ENCODE assay signal across 9 mouse cellular contexts in the genomic region with DNA sequence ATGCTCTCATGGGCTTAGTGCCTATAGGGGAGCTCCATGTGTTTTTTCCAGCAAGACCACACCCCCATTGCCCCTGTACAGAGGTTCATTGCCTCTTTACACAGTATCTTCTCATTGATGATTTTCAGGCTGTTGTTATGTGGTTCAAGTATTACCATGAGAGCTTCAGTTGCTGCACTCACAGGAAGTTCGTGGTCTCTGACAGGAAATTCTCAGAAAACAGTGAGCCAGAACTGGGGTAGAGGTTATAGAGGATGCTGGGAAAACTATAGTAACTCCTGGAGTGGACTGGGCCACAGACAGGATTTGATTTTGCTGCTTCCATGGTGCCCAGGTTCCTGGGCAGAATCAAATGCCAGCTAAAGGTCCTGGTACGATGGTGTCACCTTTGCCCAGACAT. TPM values are rescaled to one million over a fixed set of nuclear protein-coding genes. Genes with fewer than 3 reads are reported as not detected.
DNase-seq lines count a peak whose midpoint lies in the region; ATAC-seq and TF ChIP-seq lines count a peak whose summit lies in the region.
"Had no signal": no experiment of that assay in that cellular context is flagged by ENCODE, and none has a peak within 500 bp of the region (broad histone marks: within the 10 kb centered on the region; RNA-seq: fewer than 3 reads in every experiment).

No protein-coding gene starts in this region.

- 0 out of 2 replicates have a peak overlapping the region, but pooled peaks have one; percentile 35 for H3K27ac ChIP-seq in heart, embryonic 16.5 days (ENCODE audit: low read length)
- no peak overlapping the region for H3K27ac ChIP-seq in intestine, postnatal 0 days (ENCODE audit: low read depth, low read length)
- no peak overlapping the region for H3K27ac ChIP-seq in midbrain, embryonic 14.5 days (replicated peaks; ENCODE audit: low read depth, low read length)

- intact Hi-C loops in heart, postnatal 14 days (cut with DNase I) = no loop called here
- intact Hi-C loops in left cerebral cortex, postnatal 10 days (cut with DNase I) = no loop called here

- TF ChIP-seq CTCF in intestine, postnatal 0 days (IDR thresholded peaks at IDR 0.05; ENCODE audit: low read depth) = no peak

- H3K36me3 ChIP-seq in heart, embryonic 16.5 days (ENCODE audit: control insufficient read depth, insufficient read depth) = peaks cover 3% of the 10 kb centered on the region
- peaks cover 8% of the 10 kb centered on the region; the same call in 1 of the 2 replicates for H3K36me3 ChIP-seq in intestine, postnatal 0 days (ENCODE audit: control insufficient read depth, insufficient read depth)
- no peaks in the 10 kb centered on the region for H3K36me3 ChIP-seq in midbrain, embryonic 14.5 days (ENCODE audit: control insufficient read depth, insufficient read depth, low read length)

- DNase-seq in heart, postnatal 14 days = no peak
- DNase-seq in left cerebral cortex, postnatal 10 days (ENCODE audit: extremely low spot score in 1 of 2, low spot score in 2 of 2) = no peak
- no peak for DNase-seq in midbrain, embryonic 14.5 days
- no peak for DNase-seq in left cerebral cortex, adult 11 months (ENCODE audit: low spot score)
- DNase-seq: cerebellum, adult 9-11 months had no signal

- no peak overlapping the region for H3K4me3 ChIP-seq in heart, embryonic 16.5 days (ENCODE audit: low read length)
- peak overlapping the region; percentile 32 for H3K4me3 ChIP-seq in intestine, postnatal 0 days (ENCODE audit: low read depth, low read length)
- no peak overlapping the region for H3K4me3 ChIP-seq in midbrain, embryonic 14.5 days (replicated peaks; ENCODE audit: low read depth, low read length)

- 0 out of 2 replicates have a peak, but pooled peaks have one; percentile 43 for ATAC-seq in heart, embryonic 16.5 days (replicated peaks; ENCODE audit: extremely low read depth, insufficient read depth, low FRiP score)
- peak; percentile 82 for ATAC-seq in CD4-positive, CD25-positive, alpha-beta regulatory T cell, adult 4 months
- no peak for ATAC-seq in intestine, postnatal 0 days
- peak; percentile 58 for ATAC-seq in neutrophil, adult 5-6 weeks (ENCODE audit: extremely low read depth, insufficient number of reproducible peaks, low FRiP score, poor library complexity, severe bottlenecking)
- ATAC-seq in midbrain, embryonic 14.5 days (ENCODE audit: low FRiP score, low TSS enrichment) = no peak

- 65% methylated on average over 2 of the region's 2 CpGs for WGBS in heart, embryonic 16.5 days
- WGBS in intestine, postnatal 0 days = 44% methylated on average over 2 of the region's 2 CpGs
- WGBS in midbrain, embryonic 14.5 days = 86% methylated on average over 2 of the region's 2 CpGs

- H3K4me2 ChIP-seq in heart, embryonic 16.5 days (ENCODE audit: low read depth, low read length) = peak overlapping the region; percentile 51; the same call in 1 of the 2 replicates
- H3K4me2 ChIP-seq in intestine, postnatal 0 days (replicated peaks; ENCODE audit: low read depth) = peak overlapping the region; percentile 63
- H3K4me2 ChIP-seq in midbrain, embryonic 14.5 days (ENCODE audit: low read length) = no peak overlapping the region

- H3K27me3 ChIP-seq in heart, embryonic 16.5 days (ENCODE audit: control insufficient read depth, insufficient read depth, low read length) = no peaks in the 10 kb centered on the region
- H3K27me3 ChIP-seq in intestine, postnatal 0 days (replicated peaks; ENCODE audit: control insufficient read depth, insufficient read depth, low read length) = no peaks in the 10 kb centered on the region
- no peaks in the 10 kb centered on the region for H3K27me3 ChIP-seq in midbrain, embryonic 14.5 days (ENCODE audit: control insufficient read depth, insufficient read depth, low read length)

- no peak overlapping the region for H3K9ac ChIP-seq in heart, embryonic 16.5 days (ENCODE audit: low read length)
- H3K9ac ChIP-seq in intestine, postnatal 0 days (ENCODE audit: low read depth, low read length) = no peak overlapping the region
- H3K9ac ChIP-seq in midbrain, embryonic 14.5 days (replicated peaks; ENCODE audit: low read length) = no peak overlapping the region

- H3K4me1 ChIP-seq in heart, embryonic 16.5 days (ENCODE audit: control insufficient read depth, insufficient read depth, low read length) = 0 out of 2 replicates have a peak, but pooled peaks cover 2% of the 10 kb centered on the region
- H3K4me1 ChIP-seq in intestine, postnatal 0 days (replicated peaks; ENCODE audit: control insufficient read depth, insufficient read depth, low read length) = peaks cover 9% of the 10 kb centered on the region; the same call in 1 of the 2 replicates
- no peaks in the 10 kb centered on the region for H3K4me1 ChIP-seq in midbrain, embryonic 14.5 days (ENCODE audit: control insufficient read depth, insufficient read depth, low read length)

- H3K9me3 ChIP-seq in heart, embryonic 16.5 days (replicated peaks; ENCODE audit: control insufficient read depth, low read length) = no peaks in the 10 kb centered on the region
- H3K9me3 ChIP-seq in intestine, postnatal 0 days (ENCODE audit: control insufficient read depth) = no peaks in the 10 kb centered on the region
- H3K9me3 ChIP-seq in midbrain, embryonic 14.5 days (ENCODE audit: control insufficient read depth, low read length) = no peaks in the 10 kb centered on the region

RNA-seq across cellular contexts. Expression of a gene that starts 2.2 kb away (rescaled TPM):
- 24.6 and 26.0 TPM in 2 replicates for polyA plus RNA-seq in heart, embryonic 16.5 days (2015; fragmentation: Nextera tagmentation; extraction: Ambion mirVana)
- total RNA-seq in heart, postnatal 14 days (2021) = 10 to 100 TPM in 1 of 2 experiments, 1 to 10 TPM in 1; 9.1 to 11.1 TPM
- polyA plus RNA-seq in CD4-positive, CD25-positive, alpha-beta regulatory T cell, adult 4 months (2017; shearing (Covaris generic)) = 100 to 1,000 TPM; 197 to 203 TPM
- polyA plus RNA-seq in intestine, postnatal 0 days (2015; fragmentation: Nextera tagmentation; extraction: Ambion mirVana) = 39.1 and 51.0 TPM in 2 replicates
- total RNA-seq in neutrophil, adult 5-6 weeks (2017) = 90.5 and 99.0 TPM in 2 replicates
- 1 to 10 TPM; 3.7 to 4.0 TPM for total RNA-seq in left cerebral cortex, postnatal 10 days (2021)
- 2.5 and 4.6 TPM in 2 replicates for polyA plus RNA-seq in midbrain, embryonic 14.5 days (2014; fragmentation: Nextera tagmentation; extraction: Ambion mirVana)

Comparison
In these comparisons a context has a peak if more than half of its experiments do, and no peak if none do; other contexts are left out.
1. ATAC-seq: peak in heart, embryonic 16.5 days (single experiment), CD4-positive, CD25-positive, alpha-beta regulatory T cell, adult 4 months (single experiment) and neutrophil, adult 5-6 weeks (single experiment); none in intestine, postnatal 0 days (single experiment) and midbrain, embryonic 14.5 days (single experiment).